Mouse (Mus musculus) MEL (cell line): ENCODE measurements at regions not wholly inside any gene's neighbourhood (a gene's known extent, or its start where the extent isn't known, plus 50 kb on each side); places are given as distances from the start of the nearest gene placed in this dataset.

ENCODE experiments used
- DNase-seq: peaks from one replicate; pipeline ENCODE4 v3.0.0; 2011; ENCODE audit warnings: low read depth, low spot score
- H3K27ac ChIP-seq: 2 replicates; pipeline ENCODE4 v1.5.1; 2012; ENCODE audit warnings: low read depth, mild to moderate bottlenecking, control low read depth, low read length, moderate library complexity; ENCODE audit not compliant: control insufficient read depth
- H3K27me3 ChIP-seq, 2 experiments: fragments of 150-350 bp in 1 of 2; sonication (generic) in 1 of 2; 2 replicates each; pipeline ENCODE4 v1.6.1; 2012; ENCODE audit warnings: low read length in 2 of 2, mild to moderate bottlenecking in 2 of 2, improper control_type of control experiment in 1 of 2, moderate library complexity in 1 of 2; ENCODE audit not compliant: insufficient read depth in 2 of 2, control insufficient read depth in 1 of 2
- H3K36me3 ChIP-seq, 2 experiments: 2 replicates each; pipeline ENCODE4 v1.6.1; 2012 to 2014; ENCODE audit warnings: low read length in 2 of 2, improper control_type of control experiment in 1 of 2, inconsistent platforms in 1 of 2, mild to moderate bottlenecking in 1 of 2; ENCODE audit not compliant: insufficient read depth in 2 of 2, control insufficient read depth in 1 of 2
- H3K4me1 ChIP-seq, 2 experiments: fragments of 150-350 bp in 1 of 2; sonication (generic) in 1 of 2; 2 replicates each; pipeline ENCODE4 v1.6.1; 2012; ENCODE audit warnings: low read length in 2 of 2, improper control_type of control experiment in 1 of 2, mild to moderate bottlenecking in 1 of 2; ENCODE audit not compliant: insufficient read depth in 2 of 2, control insufficient read depth in 1 of 2
- H3K4me3 ChIP-seq, 2 experiments: fragments of 150-350 bp in 1 of 2; sonication (generic) in 1 of 2; 2 replicates each; pipeline ENCODE4 v1.5.1; 2012; ENCODE audit warnings: low read depth in 2 of 2, low read length in 2 of 2, mild to moderate bottlenecking in 2 of 2, moderate library complexity in 2 of 2, control low read depth in 1 of 2, improper control_type of control experiment in 1 of 2; ENCODE audit not compliant: control insufficient read depth in 1 of 2, insufficient read depth in 1 of 2
- H3K79me2 ChIP-seq: 2 replicates; pipeline ENCODE4 v1.6.1; 2012; ENCODE audit warnings: mild to moderate bottlenecking, low read length, moderate library complexity; ENCODE audit not compliant: control insufficient read depth, poor library complexity, insufficient read depth
- H3K9ac ChIP-seq: 2 replicates; pipeline ENCODE4 v1.6.1; 2012; ENCODE audit warnings: low read depth, mild to moderate bottlenecking, control low read depth, low read length, moderate library complexity; ENCODE audit not compliant: control insufficient read depth, poor library complexity, severe bottlenecking
- H3K9me3 ChIP-seq: fragments of 150-350 bp; sonication (generic); replicated peaks from 2 replicates; pipeline ENCODE4 v1.6.1; 2012; ENCODE audit warnings: mild to moderate bottlenecking, low read length, improper control_type of control experiment, moderate library complexity; ENCODE audit not compliant: insufficient read depth
- CHD2 ChIP-seq: IDR thresholded peaks from 2 replicates; pipeline ENCODE4 v1.6.1; 2011; ENCODE audit warnings: low read length, improper control_type of control experiment
- CTCF ChIP-seq, 3 experiments: IDR thresholded peaks in 2 of 3; conservative IDR thresholded peaks in 1 of 3; 2 replicates each; pipeline ENCODE4 v1.5.1; 2011 to 2012; ENCODE audit warnings: low read length in 3 of 3, low read depth in 2 of 3, mild to moderate bottlenecking in 2 of 3, improper control_type of control experiment in 1 of 3, inconsistent platforms in 1 of 3, mixed read lengths in 1 of 3, moderate library complexity in 1 of 3; ENCODE audit not compliant: control insufficient read depth in 1 of 3, insufficient read depth in 1 of 3, poor library complexity in 1 of 3, severe bottlenecking in 1 of 3
- MAFK ChIP-seq: IDR thresholded peaks from 2 replicates; pipeline ENCODE4 v1.6.1; 2011; ENCODE audit warnings: low read depth, mild to moderate bottlenecking, low read length, improper control_type of control experiment, borderline replicate concordance
- MYC ChIP-seq: IDR thresholded peaks from 2 replicates; pipeline ENCODE4 v1.6.1; 2011; ENCODE audit warnings: low read depth, mild to moderate bottlenecking, low read length, improper control_type of control experiment, moderate library complexity
- NELFE ChIP-seq: IDR thresholded peaks from 2 replicates; pipeline ENCODE4 v1.6.1; 2011; ENCODE audit warnings: low read depth, low read length, improper control_type of control experiment
- NRF1 ChIP-seq: IDR thresholded peaks from 2 replicates; pipeline ENCODE4 v1.6.1; 2014; ENCODE audit warnings: low read depth, mild to moderate bottlenecking, inconsistent platforms, low read length, improper control_type of control experiment, moderate library complexity; ENCODE audit not compliant: poor library complexity, insufficient read depth, severe bottlenecking
- POLR2AphosphoS5 ChIP-seq: IDR thresholded peaks from 2 replicates; pipeline ENCODE4 v1.6.1; 2012; ENCODE audit warnings: low read depth, borderline replicate concordance, mild to moderate bottlenecking, inconsistent platforms, low read length, moderate library complexity, mixed read lengths
- RAD21 ChIP-seq: IDR thresholded peaks from 2 replicates; pipeline ENCODE4 v1.6.1; 2011; ENCODE audit warnings: mild to moderate bottlenecking, low read depth, low read length, improper control_type of control experiment
- SIN3A ChIP-seq: IDR thresholded peaks from 2 replicates; pipeline ENCODE4 v1.6.1; 2012; ENCODE audit warnings: low read length, improper control_type of control experiment, inconsistent platforms
- SMC3 ChIP-seq: IDR thresholded peaks from 2 replicates; pipeline ENCODE4 v1.6.1; 2011; ENCODE audit warnings: low read depth, low read length, improper control_type of control experiment
- UBTF ChIP-seq: IDR thresholded peaks from 2 replicates; pipeline ENCODE4 v1.6.1; 2012; ENCODE audit warnings: low read depth, mild to moderate bottlenecking, inconsistent platforms, low read length, improper control_type of control experiment, moderate library complexity, borderline replicate concordance; ENCODE audit not compliant: insufficient read depth
- USF2 ChIP-seq, 2 experiments: IDR thresholded peaks; 2 replicates each; pipeline ENCODE4 v1.6.1; 2011 to 2012; ENCODE audit warnings: improper control_type of control experiment in 2 of 2, low read length in 2 of 2, borderline replicate concordance in 1 of 2, inconsistent platforms in 1 of 2, low read depth in 1 of 2, mild to moderate bottlenecking in 1 of 2; ENCODE audit not compliant: insufficient read depth in 1 of 2
- ZC3H11A ChIP-seq: IDR thresholded peaks from 2 replicates; pipeline ENCODE4 v1.6.1; 2012; ENCODE audit warnings: low read depth, mild to moderate bottlenecking, inconsistent platforms, low read length, improper control_type of control experiment
- ZKSCAN1 ChIP-seq: IDR thresholded peaks from 2 replicates; pipeline ENCODE4 v1.6.1; 2012; ENCODE audit warnings: low read depth, mild to moderate bottlenecking, inconsistent platforms, low read length, improper control_type of control experiment, moderate library complexity
- ZNF384 ChIP-seq: IDR thresholded peaks from 2 replicates; pipeline ENCODE4 v1.6.1; 2012; ENCODE audit warnings: low read depth, mild to moderate bottlenecking, inconsistent platforms, low read length, improper control_type of control experiment

GRCm38 (mm10) chr4:48945266-48945818, 113.7 kb upstream of the Plppr1 start:
- DNase-seq = no peak
- TF ChIP-seq MYC = no peak
- TF ChIP-seq, all 39 proteins: peak for 0

GRCm38 (mm10) chr4:48952965-48953364, 106.1 kb upstream of the Plppr1 start:
- H3K4me3 ChIP-seq = no peak overlapping the region
- H3K27me3 ChIP-seq = no peaks in the 10 kb centered on the region
- no peak for TF ChIP-seq UBTF
- no peak for TF ChIP-seq ZKSCAN1
- no peak for TF ChIP-seq NELFE
- TF ChIP-seq USF2 (IDR thresholded peaks at IDR 0.05; ENCODE audit: borderline replicate concordance in 1 of 2, insufficient read depth in 1 of 2, low read depth in 1 of 2, low read length in 2 of 2) = no peak
- no peak for TF ChIP-seq RAD21
- TF ChIP-seq MAFK = no peak
- no peak for TF ChIP-seq CHD2
- no peak for TF ChIP-seq SMC3
- TF ChIP-seq NRF1 = no peak
- TF ChIP-seq CTCF (IDR thresholded peaks at IDR 0.05 in 2 of 3, conservative IDR thresholded peaks at IDR 0.05 in 1 of 3; ENCODE audit: control insufficient read depth in 1 of 3, insufficient read depth in 1 of 3, low read depth in 2 of 3, low read length in 3 of 3, poor library complexity in 1 of 3, severe bottlenecking in 1 of 3) = no peak
- no peak for TF ChIP-seq POLR2AphosphoS5
- TF ChIP-seq ZC3H11A = no peak
- no peak for TF ChIP-seq ZNF384
- TF ChIP-seq SIN3A = no peak
- no peaks in the 10 kb centered on the region for H3K4me1 ChIP-seq
- no peak for DNase-seq
- H3K79me2 ChIP-seq = no peaks in the 10 kb centered on the region
- H3K9ac ChIP-seq = no peak overlapping the region
- no peak overlapping the region for H3K27ac ChIP-seq
- no peaks in the 10 kb centered on the region for H3K36me3 ChIP-seq
- H3K9me3 ChIP-seq = no peaks in the 10 kb centered on the region

More at GRCm38 (mm10) chr4:48945266-48945818, 113.7 kb upstream of the Plppr1 start:
- Histone ChIP-seq H3K9me3 (no peaks in the 10 kb centered on the region), H3K27me3 (no peaks in the 10 kb centered on the region), H3K4me3 (no peak overlapping the region), H3K9ac (no peak overlapping the region), H3K4me1 (no peaks in the 10 kb centered on the region), H3K79me2 (no peaks in the 10 kb centered on the region), H3K27ac (no peak overlapping the region), H3K36me3 (no peaks in the 10 kb centered on the region)
